Mouse (Mus musculus) adrenal gland, postnatal 14 days (tissue): ENCODE results near the gene Rack1. TPM values are rescaled to one million over a fixed set of nuclear protein-coding genes. Genes with fewer than 3 reads are reported as not detected.
"Not testable (repeated sequence)": the region's sequence is repeated elsewhere in the genome, so short reads cannot be mapped to it uniquely, and the experiment has no call there.

Experiments used
- DNase-seq: peaks from one replicate; pipeline ENCODE4 v3.0.0; 2021; ENCODE audit warnings: mixed read lengths
- total RNA-seq: library from RNA; stranded (reverse); gene quantifications from 2 replicates; pipeline ENCODE4 v1.2.3, GENCODE M21; 2021

The Rack1 gene
- total RNA-seq, 1 experiment from 2014 or later: 735 TPM

DNA sequence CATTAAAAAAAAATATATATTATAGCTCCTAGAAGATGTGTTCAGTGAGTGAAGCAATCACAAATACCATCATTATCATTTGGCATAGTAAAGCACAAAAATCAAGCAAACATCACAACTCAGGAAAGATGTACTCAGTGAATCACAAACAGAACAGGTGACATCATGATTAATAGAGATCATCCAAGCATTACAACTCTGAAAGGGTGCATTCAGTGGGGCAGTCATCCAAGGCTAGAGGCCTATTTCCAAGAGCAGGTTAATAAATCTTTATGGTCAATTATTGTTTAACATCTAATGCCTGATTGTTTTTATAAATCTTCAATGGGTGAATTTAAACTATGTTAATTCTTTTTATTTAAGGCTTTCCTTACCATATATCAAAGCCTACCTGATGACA lies 40.7 kb downstream of the Rack1 start:
- no peak for DNase-seq

DNA sequence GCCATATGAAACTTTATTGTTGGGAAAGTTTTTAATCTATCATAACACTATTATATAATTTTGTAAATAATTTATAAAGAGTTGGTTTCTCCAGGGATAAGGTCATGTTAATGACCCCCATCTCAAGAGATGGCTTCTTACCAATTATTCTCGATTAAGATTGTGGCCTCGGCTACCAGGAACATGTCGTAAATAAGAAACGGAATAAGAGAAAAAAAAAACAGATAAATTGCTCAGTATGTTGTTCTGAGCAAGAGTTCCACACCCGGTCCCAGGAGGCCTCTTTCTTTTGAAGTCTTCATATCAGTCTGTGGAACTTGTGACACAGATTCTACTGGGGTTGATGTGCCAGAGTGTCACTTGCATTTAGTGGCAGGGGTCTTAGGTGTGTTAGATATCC lies 41.1 kb downstream of the Rack1 start:
- DNase-seq: no peak

DNA sequence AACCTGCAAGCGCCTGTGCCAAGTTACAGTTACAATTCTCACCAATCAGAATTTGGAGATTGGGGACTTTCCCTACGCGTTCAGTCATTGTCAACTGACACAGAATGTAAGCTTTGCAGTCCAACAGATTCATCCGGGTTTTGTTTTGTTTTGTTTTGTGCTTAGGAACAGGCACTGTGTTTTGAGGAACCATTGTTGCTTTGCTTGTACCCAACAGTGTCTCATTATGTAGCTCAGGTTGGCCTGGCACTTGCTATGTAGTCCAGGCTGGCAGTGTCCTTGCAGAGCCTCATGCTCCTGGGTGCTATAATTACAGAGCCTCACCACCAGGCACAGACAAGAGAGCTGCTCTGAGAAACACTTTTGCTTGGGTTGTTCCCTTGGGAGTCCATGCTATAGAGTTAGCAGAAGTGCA lies 42.3 kb downstream of the Rack1 start:
- no peak for DNase-seq

DNA sequence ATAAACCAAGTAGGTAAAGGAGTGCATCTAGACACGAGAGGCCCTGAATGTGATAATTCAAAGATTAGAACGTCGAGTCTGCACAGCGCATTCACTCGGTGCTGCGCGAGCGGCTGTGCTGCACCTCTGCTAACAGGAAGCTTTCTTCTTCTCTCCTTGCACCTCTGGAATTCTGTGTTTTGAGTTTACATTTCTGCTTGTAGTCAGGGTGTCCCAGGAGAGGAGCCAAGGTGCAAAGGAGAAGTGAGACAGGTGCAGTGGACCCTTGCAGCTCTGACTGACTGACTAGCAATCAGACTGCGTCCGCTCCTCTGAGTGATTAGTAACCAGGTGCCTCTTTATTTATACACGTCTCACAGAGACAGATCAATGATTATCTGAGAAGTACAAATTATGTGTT lies 43.1 kb downstream of the Rack1 start:
- DNase-seq: no peak

DNA sequence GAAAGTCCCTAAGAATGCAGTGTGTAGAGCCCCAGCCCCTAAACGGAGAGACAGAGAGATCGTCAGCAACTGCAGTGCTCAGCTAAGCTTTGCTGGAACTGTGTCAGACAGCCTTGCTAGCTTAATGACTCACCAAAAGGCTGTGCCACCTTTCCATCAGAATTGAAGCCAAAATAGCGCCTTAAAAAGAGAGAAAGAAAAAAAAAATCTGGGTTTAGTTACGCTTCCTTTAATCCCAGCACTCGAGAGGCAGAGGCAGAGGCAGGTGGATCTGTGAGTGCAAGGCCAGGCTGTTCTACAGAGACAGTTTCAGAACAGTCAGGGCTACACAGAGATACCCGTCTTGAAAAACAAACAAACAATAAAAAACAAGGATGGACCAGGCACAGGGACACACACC lies 44.2 kb downstream of the Rack1 start:
- DNase-seq: peak; percentile 40

DNA sequence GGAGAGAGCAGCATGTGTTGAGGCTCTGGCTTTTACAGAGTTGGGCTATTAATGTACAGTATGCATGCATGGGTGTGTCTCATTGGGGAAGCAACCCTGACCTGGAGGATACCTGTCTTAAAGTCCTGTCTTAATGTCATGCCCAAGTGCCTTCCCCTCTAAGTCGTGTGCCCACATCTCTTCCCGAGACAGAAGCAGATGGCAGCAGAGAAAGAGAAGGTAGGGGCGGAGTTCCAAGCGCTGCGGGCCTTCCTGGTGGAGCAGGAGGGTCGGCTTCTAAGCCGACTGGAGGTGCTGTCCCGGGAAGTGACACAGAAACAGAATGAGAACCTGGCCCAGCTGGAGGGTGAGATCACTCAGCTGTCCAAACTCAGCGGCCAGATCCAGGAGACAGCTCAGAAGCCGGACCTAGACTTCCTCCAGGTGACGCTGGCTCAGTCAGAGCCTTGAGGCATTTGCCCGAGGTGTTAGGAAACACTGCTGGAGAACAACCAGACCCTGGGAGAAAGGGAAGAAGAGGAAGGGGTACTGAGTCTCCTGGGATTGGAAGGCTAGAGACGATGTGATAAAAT lies 45.2 kb downstream of the Rack1 start:
- DNase-seq: no peak

DNA sequence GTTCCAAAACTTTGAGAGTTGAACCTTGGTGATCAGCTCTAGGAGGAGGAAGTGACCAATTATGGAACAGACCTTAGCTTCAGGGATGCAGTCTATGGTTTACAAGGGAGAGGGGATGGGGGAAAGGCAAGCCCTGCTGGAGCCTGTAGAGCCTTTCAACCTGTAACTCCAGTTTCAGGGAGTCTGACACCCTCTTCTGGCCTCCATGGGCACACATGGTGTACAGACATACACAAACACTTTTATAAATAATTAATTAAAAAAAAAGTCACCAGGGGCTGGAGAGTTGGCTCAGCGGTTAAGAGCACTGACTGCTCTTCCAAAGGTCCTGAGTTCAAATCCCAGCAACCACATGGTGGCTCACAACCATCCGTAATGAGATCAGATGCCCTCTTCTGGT lies 46.2 kb downstream of the Rack1 start:
- not testable (repeated sequence) for DNase-seq

DNA sequence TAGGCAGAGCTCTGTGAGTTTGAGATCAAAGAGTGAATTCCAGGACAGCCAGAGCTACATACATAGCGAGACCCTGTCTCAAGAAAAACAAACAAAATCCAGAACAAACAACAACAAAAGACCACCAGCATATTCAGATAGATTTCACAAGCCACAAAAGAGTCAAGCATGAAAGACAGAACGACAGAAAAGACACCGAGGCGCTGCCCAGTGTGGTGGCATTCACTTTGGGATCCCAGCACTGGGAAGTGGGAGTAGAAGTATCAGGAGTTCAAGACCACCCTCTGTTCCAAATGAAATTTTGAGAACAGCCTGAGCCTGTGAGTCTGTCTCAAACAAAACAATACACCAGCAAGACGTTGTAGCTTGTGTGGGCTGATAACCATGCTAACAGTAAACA lies 46.7 kb downstream of the Rack1 start:
- no peak for DNase-seq

DNA sequence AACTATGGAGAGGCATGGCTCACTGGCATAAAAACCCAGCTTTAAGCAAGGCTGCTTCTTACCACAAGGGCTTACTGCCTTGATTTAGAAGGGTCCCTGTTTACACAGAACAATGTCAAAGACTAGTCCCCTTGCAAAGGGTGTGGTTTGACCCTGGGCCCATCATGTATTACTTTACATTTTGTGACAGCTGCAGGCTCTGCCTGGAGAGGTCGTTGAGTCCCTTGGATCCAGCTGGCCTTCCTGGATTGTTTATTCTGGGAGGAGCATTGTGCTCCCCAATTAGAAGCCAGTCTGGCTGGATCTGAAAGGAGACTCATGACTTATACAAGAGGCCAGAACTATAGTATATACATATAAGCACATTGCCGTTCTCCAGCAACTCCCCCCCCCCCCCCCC lies 50.1 kb downstream of the Rack1 start:
- DNase-seq: no peak

DNA sequence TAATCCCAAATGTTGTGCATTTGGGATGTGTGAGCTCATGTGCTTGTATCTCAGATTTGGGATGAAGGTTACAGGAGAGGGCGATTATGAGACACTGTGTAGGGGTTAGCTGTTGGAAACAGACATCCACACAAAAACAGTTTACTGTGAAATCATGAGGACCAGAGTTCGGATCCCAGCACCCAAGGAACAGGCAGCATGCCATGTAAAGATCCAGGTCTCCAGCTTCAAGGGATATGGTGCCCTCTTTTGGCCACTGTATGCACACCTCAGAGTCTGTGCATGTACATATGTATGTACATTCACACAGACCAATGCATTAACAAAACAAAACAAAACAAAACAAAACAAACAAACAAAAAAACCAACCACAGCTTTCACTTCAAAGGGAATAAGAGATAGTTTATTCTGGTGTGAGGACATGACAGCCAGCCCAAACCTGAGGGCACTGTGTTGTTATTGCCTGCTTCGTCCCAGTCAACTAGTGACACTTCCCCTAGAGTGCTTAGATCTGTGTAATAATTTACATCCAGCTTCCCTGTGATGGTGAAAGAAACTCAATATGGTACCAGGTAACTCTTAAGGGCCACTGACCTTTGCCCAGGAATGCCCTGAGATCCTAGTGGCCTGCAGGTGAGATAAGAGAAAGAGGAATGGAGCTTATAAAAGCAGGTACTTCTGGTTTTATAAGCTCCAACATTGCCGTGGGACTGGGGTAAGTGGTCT lies 51.3 kb downstream of the Rack1 start:
- no peak for DNase-seq

DNA sequence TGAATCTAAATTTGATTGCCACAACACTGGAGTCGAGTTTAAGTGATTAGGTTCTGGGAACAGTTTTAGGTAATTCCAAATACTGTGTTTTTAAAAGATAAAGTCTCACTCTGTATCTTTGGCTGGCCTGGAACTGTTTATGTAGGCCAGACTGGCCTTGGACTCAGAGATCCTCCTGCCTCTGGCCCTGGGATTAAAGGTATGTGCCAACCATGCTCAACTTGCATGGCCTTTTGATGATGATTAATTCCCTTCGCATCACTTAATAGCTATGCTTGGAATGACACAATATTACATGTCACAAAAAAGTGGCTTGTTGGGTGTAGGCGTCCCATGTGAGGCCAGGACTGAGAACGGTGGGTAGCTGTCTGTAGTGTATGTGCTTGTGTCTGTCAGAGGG lies 52.1 kb downstream of the Rack1 start:
- peak; percentile 34 for DNase-seq

DNA sequence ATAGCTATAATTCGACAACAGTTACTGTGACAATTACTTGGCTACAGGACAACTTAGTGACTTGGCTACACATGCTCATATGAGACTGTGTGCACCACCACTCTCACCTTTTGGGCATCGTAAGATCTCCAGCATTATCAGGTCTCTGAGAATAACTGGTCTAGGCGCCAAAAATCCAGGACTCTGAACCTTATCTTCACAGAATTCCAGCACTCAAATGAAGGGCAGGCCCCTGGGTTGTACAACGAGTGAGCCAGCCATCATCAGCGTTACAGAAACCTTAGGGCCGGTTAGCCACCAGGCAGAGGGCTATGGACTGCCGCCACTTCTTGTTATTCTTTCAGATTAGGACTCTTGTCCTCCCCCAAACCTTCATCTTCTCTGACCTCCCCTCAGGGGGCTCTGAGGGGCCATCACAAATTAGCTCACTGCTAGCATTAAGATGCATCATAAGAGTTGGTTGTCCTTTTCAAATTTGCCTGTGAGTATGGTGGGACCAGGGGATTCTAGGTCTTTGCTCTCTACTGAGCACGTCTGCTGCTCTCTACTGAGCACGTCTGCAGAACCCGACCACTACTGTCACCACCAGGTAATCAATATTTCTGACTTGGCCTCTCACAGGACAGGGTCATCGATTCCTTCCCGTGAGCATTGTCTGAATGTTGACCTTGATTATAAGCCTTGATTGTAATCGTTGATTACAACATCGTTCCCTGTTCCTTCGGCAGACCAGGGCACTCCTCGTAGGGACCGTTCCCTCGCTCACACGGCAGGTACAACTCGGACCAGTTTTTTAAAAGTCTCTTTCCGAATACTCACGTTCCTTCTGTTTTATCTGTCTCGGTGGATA lies 52.7 kb downstream of the Rack1 start:
- DNase-seq: no peak

DNA sequence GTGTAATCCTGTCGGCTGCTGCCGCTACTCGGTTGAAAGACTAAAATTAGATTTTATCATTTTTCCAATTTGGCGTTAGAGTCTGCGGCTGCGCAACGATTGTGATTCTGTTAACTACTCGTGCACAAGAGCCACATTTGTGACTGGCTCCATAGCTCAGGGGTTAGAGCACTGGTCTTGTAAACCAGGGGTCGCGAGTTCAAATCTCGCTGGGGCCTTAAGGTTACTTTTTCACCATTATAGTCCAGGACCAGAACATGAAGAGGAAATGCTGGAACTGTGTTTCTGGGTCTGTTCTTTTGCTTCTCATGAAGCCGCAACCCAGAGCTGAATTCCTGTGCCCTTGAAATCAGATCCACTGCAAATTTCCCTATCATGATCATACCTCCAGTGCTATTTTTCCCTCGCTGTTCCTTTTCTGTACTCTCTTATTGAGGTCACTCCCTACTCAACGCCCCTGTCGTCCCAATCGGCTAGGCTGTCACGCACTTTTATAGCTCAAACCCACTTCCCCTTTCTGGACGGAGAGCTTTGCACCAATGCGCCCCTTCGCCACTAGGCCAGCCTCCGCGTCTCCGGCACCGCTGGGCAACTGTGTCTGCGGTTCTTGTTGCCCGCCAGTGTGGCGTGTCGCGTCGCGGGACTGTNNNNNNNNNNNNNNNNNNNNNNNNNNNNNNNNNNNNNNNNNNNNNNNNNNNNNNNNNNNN lies 53.5 kb downstream of the Rack1 start:
- peak; percentile 87 for DNase-seq

Other genes with a start within 250 kb of the Rack1 start
- 34.6 and 40.5 TPM in 2 replicates for gene Trim41, start 17.0 kb downstream of the Rack1 start, total RNA-seq
- gene Trim7, start 25.8 kb downstream of the Rack1 start, total RNA-seq: 6.1 and 8.5 TPM in 2 replicates
- gene Gm12184, start 26.3 kb downstream of the Rack1 start, total RNA-seq: 2.3 and 3.5 TPM in 2 replicates
- 15.2 and 19.0 TPM in 2 replicates for gene Irgm1, start 71.4 kb downstream of the Rack1 start, total RNA-seq
- 0.96 and 1.8 TPM in 2 replicates for gene Gm5431, start 101.9 kb downstream of the Rack1 start, total RNA-seq
- gene Psme2b, start 145.9 kb downstream of the Rack1 start, total RNA-seq: 4.8 and 5.9 TPM in 2 replicates
- gene Olfr56, start 178.6 kb downstream of the Rack1 start, total RNA-seq: not detected in 2 replicates
- 2.3 and 6.9 TPM in 2 replicates for gene 9930111J21Rik1, start 179.1 kb downstream of the Rack1 start, total RNA-seq
- gene Gm12185, start 191.9 kb downstream of the Rack1 start, total RNA-seq: 2.7 and 3.4 TPM in 2 replicates
- 2.8 and 3.6 TPM in 2 replicates for gene Tgtp1, start 193.8 kb downstream of the Rack1 start, total RNA-seq